Mouse (Mus musculus) MEL (cell line): ENCODE measurements at regions not wholly inside any gene's neighbourhood (a gene's known extent, or its start where the extent isn't known, plus 50 kb on each side); places are given as distances from the start of the nearest gene placed in this dataset.

Source experiments
- CTCF ChIP-seq, 3 experiments: IDR thresholded peaks in 2 of 3; conservative IDR thresholded peaks in 1 of 3; 2 replicates each; pipeline ENCODE4 v1.5.1; 2011 to 2012; ENCODE audit warnings: low read length in 3 of 3, low read depth in 2 of 3, mild to moderate bottlenecking in 2 of 3, improper control_type of control experiment in 1 of 3, inconsistent platforms in 1 of 3, mixed read lengths in 1 of 3, moderate library complexity in 1 of 3; ENCODE audit not compliant: control insufficient read depth in 1 of 3, insufficient read depth in 1 of 3, poor library complexity in 1 of 3, severe bottlenecking in 1 of 3
- EP300 ChIP-seq, 2 experiments: IDR thresholded peaks; 2 replicates each; pipeline ENCODE4 v1.6.1; 2011; ENCODE audit warnings: improper control_type of control experiment in 2 of 2, low read length in 2 of 2, low read depth in 1 of 2, mild to moderate bottlenecking in 1 of 2
- GATA1 ChIP-seq: IDR thresholded peaks from 2 replicates; pipeline ENCODE4 v1.6.1; 2011; ENCODE audit warnings: low read depth, low read length, improper control_type of control experiment
- JUND ChIP-seq: IDR thresholded peaks from 2 replicates; pipeline ENCODE4 v1.6.1; 2011; ENCODE audit warnings: low read depth, mild to moderate bottlenecking, improper control_type of control experiment, low read length
- POLR2A ChIP-seq, 2 experiments: IDR thresholded peaks; 2 replicates each; pipeline ENCODE4 v1.6.1; 2011 to 2012; ENCODE audit warnings: low read length in 2 of 2, mild to moderate bottlenecking in 2 of 2, control low read depth in 1 of 2, improper control_type of control experiment in 1 of 2, low read depth in 1 of 2, moderate library complexity in 1 of 2; ENCODE audit not compliant: control insufficient read depth in 1 of 2, insufficient read depth in 1 of 2, poor library complexity in 1 of 2

DNA sequence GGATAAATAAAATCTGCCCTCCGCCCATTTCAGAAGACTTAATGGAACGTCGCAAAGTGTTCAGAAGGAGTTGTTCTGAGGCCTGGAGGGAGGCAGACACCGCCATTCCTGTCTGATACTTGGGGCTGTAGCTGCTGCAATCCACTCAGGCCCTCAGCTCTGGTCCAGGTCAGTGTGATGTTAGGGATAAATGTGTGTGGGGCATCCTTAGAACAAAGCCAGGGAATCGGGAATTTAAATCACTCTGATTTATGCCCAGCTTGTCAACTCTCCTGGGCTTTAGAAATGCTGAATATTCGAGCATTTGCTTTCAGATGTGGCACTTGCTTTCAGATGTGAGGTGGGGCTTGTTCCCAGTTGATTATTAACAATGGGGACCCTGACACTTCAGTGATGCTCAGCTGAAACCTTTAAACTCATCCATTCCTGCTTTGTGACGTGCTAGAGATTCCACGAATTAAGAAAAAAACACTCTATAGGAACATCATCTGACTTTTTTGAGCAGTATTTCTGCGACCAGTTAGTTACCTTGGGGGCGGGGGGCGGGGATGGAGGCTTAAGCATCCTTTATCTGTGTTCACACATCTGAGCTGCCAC, 122.1 kb upstream of the Npvf start:
- TF ChIP-seq JUND (no peak), EP300 (IDR thresholded peaks at IDR 0.05; ENCODE audit: low read depth in 1 of 2, low read length in 2 of 2) (no peak), CTCF (IDR thresholded peaks at IDR 0.05 in 2 of 3, conservative IDR thresholded peaks at IDR 0.05 in 1 of 3; ENCODE audit: control insufficient read depth in 1 of 3, insufficient read depth in 1 of 3, low read depth in 2 of 3, low read length in 3 of 3, poor library complexity in 1 of 3, severe bottlenecking in 1 of 3) (no peak), GATA1 (no peak), POLR2A (IDR thresholded peaks at IDR 0.05; ENCODE audit: control insufficient read depth in 1 of 2, insufficient read depth in 1 of 2, low read depth in 1 of 2, low read length in 2 of 2, poor library complexity in 1 of 2) (no peak)
